Mouse (Mus musculus) cerebellum, adult 18-20 months (tissue): ENCODE results near the gene Fndc3c1.
"Not testable (repeated sequence)": the region's sequence is repeated elsewhere in the genome, so short reads cannot be mapped to it uniquely, and the experiment has no call there.

Experiments
- DNase-seq, 2 experiments: peaks; one replicate each; pipeline ENCODE4 v3.0.0; 2021

The Fndc3c1 gene

GRCm38 (mm10) chrX:106485101-106485651 is at the start of gene Fndc3c1:
Fndc3c1 (minus strand) TSS chrX:106485401.
- no peak for DNase-seq

DNA sequence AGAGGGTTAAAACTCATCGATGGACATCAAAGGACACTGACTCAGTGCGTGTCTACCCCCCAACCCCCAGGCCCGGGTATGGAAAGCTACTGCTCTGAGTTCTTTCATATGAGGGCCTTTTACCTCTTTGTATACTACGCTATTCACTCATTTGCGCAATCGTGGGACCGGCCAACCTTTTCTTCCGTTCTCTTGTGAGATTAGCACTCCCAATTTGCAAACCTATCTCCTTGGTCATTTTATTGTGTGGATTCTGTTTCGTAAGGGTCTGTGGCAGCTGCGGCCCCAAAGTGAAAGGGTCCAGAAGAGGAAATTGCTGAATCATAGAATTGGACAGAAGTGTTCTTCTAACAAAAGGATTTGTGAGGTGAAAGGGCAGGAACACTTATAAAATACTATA is 1.2 kb upstream of the Fndc3c1 start:
- no peak for DNase-seq

DNA sequence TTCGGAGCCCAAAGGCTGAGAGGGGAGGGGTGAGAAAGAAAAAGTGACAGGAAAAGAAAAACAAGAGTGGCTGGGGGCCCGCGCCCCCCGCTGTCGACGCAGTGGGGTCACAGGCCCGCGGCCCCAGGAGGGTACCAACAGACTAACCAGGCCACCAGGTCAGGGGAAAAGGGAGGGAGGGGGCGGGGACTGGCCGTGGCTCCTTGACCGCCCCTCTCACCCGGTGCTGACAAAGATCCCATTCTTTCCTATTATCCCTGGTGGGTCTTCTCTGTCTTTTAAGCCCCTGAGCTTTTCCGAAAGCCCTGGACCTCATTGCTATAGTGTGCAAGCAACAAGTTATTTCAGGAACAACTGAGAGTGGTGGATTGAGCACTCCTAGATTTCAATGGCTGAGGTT is 470 bp upstream of the Fndc3c1 start:
- DNase-seq, result no peak

- not testable (repeated sequence) for DNase-seq
Measured at GRCm38 (mm10) chrX:106479891-106480290, 5.3 kb downstream of the Fndc3c1 start.

GRCm38 (mm10) chrX:106385304-106385703 is 99.9 kb downstream of the Fndc3c1 start:
- no peak for DNase-seq

DNA sequence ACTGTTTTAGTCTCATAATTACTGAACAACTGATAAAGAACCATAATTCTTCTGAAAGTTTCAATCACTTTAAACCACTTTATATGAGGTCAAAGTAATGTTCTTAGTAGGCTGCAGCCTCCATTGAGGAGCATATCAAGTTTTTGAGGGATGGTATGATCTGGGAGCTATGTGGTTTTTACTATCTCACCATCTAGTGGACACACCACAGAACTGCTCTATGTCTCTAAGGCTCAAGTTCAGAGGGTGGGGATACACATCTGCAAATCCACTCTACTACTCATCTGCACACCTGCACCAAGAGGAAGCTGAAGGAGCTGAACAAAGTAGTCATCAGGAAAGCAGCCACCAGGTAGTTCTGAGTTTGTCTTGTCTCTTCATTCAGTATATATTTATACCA is 104.6 kb downstream of the Fndc3c1 start:
- DNase-seq, result no peak
